Mouse (Mus musculus) gastrocnemius, postnatal 10 days (tissue): ENCODE measurements at regions not wholly inside any gene's neighbourhood (a gene's known extent, or its start where the extent isn't known, plus 50 kb on each side); places are given as distances from the start of the nearest gene placed in this dataset.
"Not testable (repeated sequence)": the region's sequence is repeated elsewhere in the genome, so short reads cannot be mapped to it uniquely, and the experiment has no call there.

Source experiments
- DNase-seq: peaks from one replicate; pipeline ENCODE4 v3.0.0; 2021; ENCODE audit warnings: mixed read lengths

DNA sequence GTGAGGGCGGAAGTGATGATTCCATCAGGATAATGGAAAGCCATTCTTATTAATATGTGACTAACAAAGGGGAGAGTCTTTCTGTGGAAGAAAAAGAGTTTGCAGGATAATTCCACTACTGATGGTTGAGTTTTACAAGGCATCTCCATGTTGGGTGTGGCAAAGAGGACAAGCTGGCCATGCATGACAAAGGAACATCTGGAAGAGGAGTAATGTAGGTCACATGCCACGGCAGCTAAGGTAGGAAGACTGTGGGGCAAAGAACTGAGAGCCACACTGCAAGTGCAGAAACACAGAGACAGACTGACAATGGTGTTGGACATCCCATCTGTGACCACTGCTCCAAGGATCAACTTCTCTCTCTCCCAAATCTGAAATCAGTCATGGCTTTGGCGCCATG lies 196.4 kb upstream of the Gdi2 start:
- no peak for DNase-seq

DNA sequence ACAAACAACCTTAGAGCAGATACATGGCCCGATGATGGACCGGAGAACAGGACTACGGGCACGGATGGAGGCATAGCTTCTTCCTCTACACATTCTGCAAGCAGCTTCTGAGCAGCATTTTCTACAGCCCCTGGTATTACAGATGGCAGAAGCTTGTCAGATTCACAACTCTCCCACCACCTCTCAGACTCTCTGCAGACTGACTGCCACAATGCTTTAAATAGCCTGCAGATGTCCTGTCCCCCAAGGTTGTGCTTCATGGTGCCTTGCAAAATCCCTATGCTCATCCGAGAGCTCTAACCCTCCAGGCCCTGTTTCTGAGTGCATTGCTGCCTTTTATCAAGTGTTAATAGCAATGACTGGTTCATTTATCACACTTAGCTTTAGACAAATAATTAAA lies 194.3 kb upstream of the Gdi2 start:
- no peak for DNase-seq

DNA sequence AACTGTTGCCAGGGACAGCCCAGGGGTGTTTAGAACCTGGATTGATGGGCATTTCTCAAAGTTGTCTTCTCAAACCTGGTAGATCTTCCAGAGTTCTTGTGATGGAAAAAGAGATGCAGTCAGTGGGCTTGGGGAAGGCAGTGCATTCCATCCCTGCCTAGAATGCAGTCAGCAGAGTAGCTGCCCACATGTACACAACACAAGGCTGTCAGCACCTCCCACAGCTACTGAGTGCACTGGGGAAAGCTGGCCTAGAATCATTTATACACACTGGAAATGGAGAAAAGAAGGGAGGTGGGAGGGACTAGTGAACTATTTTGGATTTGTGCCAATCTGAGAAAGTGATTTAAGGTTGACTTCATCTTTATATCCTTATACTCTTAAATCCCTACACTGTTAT lies 183.0 kb upstream of the Gdi2 start:
- DNase-seq, result not testable (repeated sequence)

DNA sequence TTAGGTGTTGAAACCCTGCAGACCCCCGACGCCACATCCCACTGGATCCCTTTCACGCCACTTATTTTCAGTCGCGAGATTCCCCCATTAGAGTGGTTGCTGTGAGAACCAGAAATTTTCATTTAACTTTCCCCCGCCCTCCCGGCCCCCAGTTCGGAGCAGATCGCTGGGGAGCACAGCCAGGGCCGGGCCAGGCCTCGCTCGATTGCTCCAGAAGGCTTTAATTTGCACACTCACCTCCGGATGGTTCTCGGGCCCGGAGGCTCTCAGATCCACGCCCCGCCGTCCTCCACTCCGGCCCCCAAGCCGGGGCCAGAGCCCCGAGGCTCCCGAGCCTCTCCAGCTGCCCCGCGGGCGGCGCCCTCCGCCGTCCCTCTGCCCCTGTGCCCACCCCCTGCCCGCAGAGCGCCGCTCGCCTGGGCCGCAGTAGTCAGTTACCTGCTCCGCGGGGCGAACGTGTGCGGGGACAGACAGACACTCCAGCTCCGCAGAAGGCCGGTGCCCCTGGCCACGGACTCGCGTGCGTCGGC lies 179.7 kb upstream of the Gdi2 start:
- DNase-seq, result no peak

DNA sequence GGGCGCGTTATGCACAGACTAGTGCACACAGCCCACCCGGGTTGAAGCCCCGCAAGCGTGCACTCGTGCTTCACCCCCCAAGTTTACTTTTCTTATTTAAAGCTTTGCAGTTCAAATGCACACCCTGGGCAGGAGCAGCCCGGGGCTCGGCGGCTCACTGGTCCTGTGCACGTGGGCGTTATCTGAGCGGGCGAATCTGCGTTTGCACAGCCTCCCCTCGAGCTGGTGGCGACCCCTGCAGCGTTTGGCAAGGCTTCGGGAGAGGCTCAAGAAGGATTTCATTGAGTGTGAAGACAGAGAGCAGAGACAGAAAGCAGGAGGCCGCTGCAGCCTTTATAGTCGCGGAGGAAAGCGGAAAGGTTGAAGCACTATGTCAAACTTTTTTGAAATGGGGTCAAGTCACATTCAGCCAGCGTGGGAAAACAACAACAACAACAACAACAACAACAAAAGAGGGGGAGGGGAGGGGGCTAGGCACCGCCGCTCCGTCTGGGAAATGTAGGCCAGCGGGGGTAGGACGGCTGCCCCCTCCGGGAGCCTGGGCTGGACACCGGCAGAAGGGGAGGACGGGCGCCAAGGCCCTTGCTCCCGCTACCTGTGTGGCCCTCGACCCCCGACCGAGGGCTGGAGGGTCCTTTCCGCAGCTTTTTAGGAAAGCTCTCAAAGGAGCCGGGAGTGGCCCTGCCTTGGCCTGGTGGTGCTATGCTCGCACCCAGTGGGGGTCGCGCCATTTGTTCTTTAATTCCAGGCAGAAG lies 178.7 kb upstream of the Gdi2 start:
- no peak for DNase-seq

DNA sequence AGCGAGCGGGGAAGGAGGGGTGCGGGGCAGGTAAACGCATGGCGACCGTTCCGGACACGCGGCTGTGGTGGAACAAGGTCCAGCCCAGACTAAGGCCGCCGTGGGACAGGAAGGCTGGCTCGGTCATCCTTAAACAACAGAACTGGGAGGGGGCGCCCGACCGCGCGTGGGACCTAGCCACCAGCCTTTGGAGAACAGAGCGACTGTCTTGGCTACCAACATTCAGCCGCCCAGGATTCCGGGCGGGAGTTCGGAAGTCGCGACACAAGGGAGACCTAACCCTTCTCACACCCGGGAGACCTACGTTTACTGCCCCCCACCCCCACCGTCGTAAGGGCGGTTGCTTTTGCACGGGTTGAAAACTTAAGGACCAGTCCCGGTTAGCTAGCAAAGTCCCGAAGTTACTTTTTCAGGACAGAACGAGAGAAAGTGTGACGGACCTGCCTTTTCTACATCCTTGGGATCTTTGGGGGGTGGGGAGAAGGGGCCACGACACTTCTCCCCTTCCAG lies 178.1 kb upstream of the Gdi2 start:
- DNase-seq, result peak; percentile 16

DNA sequence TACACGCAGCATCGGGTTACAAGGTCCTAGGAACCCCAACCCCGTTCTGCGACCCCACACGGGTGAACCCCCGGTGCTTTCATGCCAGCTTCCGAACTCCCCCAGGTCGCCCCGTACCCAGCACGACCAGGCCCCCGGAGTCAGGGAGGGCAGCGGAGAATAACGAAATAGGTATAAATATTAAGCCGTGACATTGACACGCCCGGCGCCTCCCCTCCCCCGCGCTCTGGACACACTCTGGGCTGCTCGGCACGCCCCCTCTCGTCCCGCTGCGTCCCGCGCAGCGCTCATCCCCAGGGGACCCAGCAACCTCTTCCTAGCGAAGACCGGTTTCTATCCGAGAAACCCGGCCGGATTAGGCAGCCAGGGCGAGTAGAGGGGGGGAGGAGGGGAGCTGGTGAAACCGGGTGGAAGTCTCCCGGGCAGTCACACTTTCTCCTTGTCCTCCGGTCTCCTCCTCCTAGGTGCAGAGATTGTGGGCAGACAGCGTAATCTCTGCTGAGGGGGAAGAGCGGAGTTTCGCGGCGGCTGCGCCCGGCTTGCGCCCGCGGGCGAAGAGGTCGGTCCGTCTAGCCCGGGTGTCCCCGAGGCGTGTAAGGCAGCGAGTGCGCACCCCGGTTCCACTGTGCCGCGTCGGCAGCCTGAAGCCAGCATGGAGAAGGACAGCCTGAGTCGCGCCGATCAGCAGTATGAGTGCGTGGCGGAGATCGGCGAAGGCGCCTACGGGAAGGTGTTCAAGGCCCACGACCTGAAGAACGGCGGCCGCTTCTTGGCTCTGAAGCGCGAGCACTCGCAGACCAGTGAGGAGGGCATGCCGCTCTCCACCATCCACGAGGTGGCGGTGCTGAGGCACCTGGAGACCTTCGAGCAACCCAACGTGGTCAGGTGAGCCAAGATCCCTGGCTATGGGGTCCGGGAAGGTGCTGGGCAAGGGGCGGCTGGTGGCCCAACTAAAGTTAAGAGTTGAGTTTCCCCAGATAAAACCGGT lies 177.1 kb upstream of the Gdi2 start:
- DNase-seq, result peak; percentile 32

DNA sequence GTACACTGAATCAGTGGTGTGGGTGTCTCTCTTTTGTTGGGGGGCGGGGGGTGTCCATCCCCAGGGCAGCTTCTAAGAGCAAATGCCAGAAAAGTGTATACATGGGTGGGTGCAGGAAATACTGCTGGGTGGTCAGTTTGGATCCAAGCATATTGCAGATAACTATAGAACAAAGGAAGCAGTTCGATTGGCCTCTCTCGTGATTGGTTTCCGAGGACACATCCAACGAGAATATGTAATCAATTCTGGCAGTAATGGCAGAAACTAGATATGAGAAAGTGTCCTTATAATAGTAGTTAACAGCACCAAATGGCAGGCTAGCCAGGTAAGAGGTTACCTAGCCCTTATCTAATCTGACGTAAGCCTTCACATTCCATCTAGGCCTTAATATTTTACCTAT lies 165.2 kb upstream of the Gdi2 start:
- DNase-seq, result no peak

DNA sequence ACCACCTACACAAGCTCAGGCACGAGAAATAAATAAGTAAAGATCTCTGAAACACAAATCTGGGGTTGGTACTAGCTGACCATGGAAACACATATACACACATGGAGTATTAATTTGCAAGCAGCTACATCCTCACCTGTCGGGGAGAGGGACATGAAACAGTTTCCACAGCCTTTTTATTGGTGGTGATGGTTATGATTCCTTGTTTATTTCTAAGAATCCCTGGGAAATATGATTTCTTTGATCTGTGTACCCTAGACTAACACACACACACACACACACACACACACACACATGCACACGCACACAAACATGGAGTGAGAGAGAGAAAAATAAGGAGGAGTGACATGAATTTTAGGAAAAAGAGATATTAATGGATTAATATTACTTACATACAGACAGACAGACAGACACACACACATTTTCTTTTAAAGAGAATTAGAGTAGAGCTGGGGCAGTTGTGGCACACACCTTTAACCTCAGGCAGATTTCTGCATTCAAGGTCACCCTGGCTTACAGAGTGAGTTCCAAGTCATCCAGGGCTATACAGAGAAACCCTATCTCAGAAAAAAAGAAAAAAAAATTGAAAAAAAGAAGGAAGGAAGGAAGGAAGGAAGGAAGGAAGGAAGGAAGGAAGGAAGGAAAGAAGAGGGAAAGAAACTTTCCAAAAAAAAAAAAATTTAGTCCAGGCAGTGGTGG lies 164.2 kb upstream of the Gdi2 start:
- DNase-seq, result not testable (repeated sequence)

DNA sequence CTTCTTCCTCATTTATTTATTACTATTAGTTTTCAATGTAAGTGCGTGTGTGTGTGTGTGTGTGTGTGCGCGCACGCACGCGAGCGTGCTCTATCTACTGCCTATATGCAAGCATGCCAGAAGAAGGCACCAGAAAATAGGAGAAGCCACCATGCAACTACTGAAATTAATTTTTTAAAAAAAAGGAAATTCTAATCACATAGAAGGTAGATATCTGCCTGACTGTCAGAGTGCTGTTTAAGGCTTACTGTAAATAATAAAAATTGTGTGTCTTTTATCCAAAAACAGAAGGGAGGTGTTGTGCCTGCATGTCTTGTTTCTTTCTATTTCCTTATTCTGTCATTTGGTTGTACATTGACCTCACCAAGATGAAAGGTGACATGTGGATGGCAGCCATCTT lies 163.1 kb upstream of the Gdi2 start:
- no peak for DNase-seq

DNA sequence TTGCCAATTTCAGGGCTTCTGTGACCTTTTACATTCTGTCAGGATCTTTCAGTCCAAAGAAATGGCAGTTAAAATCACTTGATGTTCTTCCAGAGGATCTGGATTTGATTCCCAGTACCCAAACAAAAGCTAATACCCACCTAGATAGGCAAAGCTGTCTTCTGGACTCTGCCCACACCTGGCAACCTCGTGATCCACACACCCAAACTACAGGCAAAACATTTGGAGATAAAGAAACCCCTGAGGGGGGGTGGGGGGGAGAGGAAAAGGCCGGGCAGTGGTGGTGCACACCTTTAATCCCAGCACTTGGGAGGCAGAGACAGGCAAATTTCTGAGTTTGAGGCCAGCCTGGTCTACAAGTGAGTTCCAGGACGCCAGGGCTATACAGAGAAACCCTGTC lies 160.1 kb upstream of the Gdi2 start:
- not testable (repeated sequence) for DNase-seq

DNA sequence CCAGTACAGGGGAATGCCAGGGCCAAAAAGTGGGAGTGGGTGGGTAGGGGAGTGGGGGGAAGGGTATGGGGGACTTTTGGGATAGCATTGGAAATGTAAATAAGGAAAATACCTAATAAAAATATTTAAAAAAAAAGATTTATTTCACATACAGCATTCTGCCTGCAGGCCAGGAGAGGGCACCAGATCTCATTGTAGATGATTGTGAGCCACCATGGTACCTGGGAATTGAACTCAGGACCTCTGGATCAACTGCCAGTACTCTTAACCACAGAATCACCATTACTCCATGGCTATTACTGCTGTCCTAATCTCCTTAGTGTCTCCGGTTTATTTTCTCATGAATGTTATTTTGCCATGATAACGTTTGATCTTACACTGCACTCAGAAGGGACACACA lies 132.1 kb upstream of the Gdi2 start:
- DNase-seq, result not testable (repeated sequence)

DNA sequence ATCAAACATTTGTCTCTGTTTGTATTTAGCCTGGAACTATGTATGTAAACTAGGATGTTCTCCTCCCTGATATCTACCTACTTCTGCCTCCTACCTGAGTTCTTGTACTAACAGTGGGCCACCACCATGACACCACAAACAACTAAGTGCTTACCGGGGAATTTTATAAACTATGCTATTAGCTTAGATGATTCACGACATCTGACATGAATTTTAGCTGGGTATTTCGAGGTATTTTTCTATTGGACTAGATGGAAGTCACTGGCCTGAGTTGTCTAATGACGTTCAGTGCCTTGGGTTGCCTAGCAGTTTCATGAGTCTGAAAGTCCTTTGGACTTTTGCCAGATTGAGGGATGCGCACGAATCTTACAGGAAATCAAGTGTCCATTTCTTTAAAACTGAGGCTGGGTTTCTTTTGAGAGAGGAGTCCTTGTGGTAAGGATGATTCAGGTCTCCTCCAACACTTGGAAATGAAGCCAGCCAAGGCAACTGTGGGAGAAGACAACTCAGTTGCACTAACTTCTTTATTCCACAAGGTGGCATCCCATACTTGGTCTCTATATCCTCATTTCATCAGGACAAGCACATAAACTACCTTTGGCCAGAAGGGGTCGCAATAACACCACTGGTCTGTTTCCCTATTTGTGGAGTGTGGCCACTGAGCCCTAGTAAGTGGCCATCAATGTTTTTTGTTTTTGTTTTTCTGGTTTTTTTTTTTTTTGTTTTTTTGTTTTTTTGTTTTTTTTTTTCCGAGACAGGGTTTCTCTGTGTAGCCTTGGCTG lies 131.4 kb upstream of the Gdi2 start:
- peak; percentile 51 for DNase-seq

DNA sequence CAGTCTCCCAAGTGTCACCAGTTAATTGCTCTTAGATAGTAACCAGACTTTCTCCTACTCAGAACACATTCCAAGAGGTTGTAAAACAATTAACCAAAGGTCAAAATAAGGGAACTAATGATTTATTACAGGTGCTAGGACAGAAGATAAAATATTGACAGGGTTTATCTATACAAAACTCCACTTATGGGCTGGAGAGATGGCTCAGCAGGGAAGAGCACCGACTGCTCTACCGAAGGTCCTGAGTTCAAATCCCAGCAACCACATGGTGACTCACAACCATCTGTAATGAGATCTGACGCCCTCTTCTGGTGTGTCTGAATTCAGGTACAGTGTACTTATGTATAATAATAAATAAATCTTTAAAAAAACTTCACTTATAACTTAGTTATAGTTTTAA lies 127.6 kb upstream of the Gdi2 start:
- not testable (repeated sequence) for DNase-seq

DNA sequence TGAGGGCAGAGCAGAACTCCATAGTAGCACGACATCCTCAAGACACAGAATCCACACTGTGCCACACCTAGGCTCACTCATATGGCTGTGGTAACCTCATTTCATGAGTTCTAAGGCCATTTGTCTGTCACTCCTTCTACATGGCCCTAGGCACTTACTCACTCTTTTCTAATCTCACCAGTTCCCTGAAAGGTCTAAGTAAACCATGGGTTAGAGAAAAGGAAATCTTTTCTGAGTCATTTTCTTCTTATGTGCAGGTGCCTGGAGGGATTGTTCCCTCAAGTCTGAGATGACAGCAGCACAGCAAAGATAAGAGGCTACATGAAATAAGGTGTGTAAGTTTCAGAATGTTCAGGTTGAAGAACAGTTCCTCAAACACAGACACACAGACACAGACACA lies 120.8 kb upstream of the Gdi2 start:
- no peak for DNase-seq

DNA sequence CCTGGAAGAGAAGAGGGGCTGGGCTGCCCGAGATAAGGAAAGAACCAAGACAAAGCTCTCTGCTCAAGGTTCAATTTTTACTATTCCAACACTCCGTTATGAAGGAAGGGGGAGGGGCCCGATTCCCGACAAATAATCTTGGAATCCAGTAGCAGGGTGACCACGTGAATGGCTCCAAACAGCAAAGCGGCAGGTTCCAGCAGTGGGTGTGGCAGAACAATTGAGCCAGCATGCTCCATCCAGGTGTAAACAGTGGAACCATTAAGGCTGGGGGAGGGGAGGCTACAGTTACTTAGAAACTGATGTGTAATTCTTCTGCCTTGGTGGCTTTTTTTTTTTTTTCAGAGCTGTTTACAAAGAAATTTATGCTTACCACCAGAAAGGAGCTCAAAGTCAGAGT lies 82.5 kb upstream of the Gdi2 start:
- DNase-seq, result not testable (repeated sequence)

DNA sequence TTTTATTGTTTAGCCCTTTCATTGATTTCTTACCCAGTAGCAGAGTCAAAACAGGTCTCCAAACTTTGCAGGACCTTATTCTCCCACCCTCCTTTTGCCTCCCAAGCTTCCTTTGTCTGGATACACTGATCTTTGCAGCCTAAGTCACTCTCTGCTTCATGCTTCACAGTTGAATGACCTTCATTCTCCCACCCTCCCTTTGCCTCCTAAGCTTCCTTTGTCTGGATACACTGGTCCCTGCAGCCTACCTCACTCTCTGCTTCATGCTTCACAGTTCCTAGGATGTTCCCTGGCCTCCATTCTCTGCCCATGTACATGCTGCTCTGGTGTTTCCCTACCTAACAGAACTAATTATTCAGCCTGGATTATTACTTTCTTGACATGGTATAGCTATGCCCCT lies 61.0 kb upstream of the Gdi2 start:
- no peak for DNase-seq

DNA sequence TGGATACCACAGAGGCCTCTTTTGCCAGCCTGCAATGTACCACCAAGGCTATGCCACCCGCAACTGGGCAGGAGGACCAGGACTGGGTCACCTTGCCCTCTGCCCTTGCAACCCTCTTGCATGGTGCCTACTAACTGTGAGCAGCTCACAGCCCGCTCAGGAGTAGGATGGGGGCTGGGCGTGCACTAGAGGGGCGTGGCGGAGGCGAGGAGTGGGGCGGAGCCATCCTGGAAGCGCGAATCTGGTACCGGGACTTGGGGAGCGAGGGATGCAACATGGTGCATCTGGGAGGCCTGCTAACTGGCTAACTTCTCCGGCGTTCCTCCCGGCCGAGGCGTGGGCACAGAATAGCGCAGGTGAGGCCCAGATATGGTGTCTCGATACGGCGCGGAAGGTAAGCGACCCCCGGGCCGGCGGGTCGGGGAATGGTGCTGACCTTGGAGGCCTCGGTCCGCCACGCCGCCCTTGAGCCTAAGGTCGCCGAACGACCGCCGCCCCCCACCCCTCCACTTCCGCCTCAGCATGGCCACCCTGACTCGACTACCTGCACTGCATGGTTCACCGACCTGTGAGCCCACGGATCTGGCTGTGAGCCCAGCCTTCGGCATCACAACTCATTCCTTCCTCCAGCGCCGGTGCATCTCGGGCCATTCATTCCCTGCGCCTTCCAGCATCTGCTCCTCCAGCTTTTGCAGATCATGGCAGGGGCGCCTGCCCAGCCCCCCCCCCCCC lies 59.7 kb upstream of the Gdi2 start:
- DNase-seq, result peak; percentile 38
